Mouse (Mus musculus): Measurements from ENCODE around the gene Gm29582. TPM values are rescaled to one million over a fixed set of nuclear protein-coding genes. Genes with fewer than 3 reads are reported as not detected.
"Not testable (repeated sequence)": the region's sequence is repeated elsewhere in the genome, so short reads cannot be mapped to it uniquely, and the experiment has no call there.

Gm29582 gene
- not detected in 2 replicates for polyA plus RNA-seq (2016; fragmentation: Nextera tagmentation; extraction: Ambion mirVana)

GRCm38 (mm10) chrY:30738461-30738860, at the start of gene Gm29582:
Gene Gm29582 (minus strand): TSS chrY:30738561.
- H3K27me3 ChIP-seq (replicated peaks); H3K4me1 ChIP-seq (replicated peaks); H3K9me3 ChIP-seq (replicated peaks); H3K4me3 ChIP-seq; H3K27ac ChIP-seq (ENCODE audit: poor library complexity, severe bottlenecking); H3K9ac ChIP-seq; ATAC-seq (ENCODE audit: insufficient number of reproducible peaks, low FRiP score); H3K4me2 ChIP-seq; H3K36me3 ChIP-seq: not testable (repeated sequence)
- WGBS = no CpG with 5 or more reads among the region's 8 CpGs
